Mouse (Mus musculus) left cerebral cortex, adult 18-20 months (tissue): Measurements from ENCODE around the gene Slco3a1. TPM values are rescaled to one million over a fixed set of nuclear protein-coding genes. Genes with fewer than 3 reads are reported as not detected.

ENCODE experiments used
- DNase-seq, 2 experiments: peaks; one replicate each; pipeline ENCODE4 v3.0.0; 2021 to 2022; ENCODE audit warnings: low spot score in 2 of 2, mixed read lengths in 1 of 2
- microRNA-seq, 2 experiments: library from miRNA; unstranded; fragments of <30 nt; microRNA quantifications; one replicate each; pipeline ENCODE4 v1.2.0; 2021
- total RNA-seq, 2 experiments: library from RNA; stranded (reverse); gene quantifications; 2 replicates each; pipeline ENCODE4 v1.2.3; 2021

The Slco3a1 gene
- total RNA-seq, 2 experiments from 2014 or later, result 43.2 to 47.2 TPM

- DNase-seq, result no peak
These were observed 241.1 kb downstream of the Slco3a1 start for GRCm38 (mm10) chr7:74313279-74314105.

DNA sequence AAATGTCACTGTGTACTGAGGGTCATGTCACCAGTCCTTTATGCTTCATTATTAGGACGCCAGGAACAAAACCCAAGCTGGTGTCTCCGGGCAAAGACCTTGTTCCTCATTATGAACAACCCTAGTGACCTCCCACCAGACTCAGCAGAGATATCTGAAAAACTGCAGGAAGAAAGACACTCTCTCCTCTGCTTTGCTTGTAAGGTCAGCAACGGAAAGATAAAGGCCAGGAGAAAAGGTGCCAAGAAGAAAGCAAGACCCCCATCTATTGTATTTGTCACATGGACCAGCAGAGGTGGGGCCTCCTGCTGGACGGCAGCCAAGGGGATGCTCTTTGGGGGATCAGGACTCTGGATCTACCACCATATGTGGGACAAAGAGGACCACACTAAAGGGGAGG, 243.0 kb downstream of the Slco3a1 start:
- DNase-seq, result no peak

DNA sequence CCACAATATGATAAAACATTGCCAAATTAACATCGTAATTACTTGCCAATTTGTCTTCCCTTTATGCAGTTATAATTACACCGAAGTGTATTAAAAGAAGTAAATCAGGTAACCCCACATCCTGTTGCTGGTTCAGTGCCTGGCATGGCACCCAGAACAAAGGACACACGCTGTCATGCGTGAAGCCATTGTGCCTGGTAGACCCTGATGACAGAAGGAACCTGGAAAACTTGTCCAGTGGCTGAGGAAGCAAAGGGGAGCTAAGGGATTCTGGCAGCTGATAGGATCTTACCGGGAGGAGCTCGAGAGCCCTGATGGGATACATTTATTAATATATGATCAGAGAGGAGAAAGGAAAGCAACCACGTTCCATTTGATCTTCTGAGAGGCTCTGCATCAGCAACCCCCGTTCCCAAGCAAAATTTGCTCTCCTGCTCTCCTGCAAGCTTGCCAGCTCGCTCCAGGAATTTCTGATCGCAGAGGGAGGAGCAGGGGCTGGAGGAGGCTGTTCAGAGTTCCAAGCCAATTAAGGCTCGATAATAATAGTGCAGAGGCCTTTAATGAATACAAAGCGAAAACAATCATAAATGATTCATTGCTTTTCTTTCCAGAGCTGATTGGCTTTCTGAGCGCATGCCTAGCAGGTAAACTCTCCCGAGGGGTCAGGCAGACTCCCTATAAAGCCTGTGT, 250.8 kb downstream of the Slco3a1 start:
- peak in 1 of 2 experiments; percentile 8 for DNase-seq

DNA sequence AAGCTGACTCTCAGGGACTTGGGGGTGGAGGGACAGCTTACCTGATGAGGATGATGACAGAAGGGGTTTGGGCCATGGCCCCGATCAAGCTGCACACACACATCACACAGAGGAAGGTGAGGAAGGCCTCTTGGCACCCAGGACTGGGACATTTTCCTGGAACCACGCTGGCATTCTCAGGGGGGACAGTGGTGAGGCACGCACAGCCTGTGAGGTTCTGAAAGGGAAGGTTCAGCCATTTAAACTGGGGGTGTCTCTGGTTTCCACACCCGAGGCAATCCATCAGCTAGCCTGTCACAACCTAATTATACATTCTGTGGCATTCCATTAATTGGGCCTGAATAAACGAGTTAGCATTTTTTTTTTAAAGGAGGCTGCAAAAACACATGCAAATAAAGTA, 251.5 kb downstream of the Slco3a1 start:
- no peak for DNase-seq

- no peak for DNase-seq
These were observed 268.0 kb downstream of the Slco3a1 start for GRCm38 (mm10) chr7:74286531-74286930.

DNA sequence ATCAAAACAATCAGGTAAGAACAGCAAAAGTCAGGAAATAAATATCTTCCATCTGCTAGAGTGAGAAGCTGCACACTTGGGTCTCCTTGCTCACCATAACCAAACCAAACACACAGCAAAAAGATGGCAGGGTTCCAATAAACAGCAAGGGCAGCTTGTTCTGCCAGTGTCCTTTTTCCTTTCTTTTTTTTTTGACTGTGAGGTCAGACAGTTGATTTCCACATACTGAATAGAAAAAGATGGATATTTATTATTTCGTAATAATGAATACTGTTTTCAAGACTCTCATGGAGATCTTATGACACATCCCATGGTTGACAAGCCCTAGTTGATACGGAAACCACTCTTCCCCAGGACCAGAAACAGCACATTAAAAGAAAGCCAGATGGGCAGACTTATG, 274.2 kb downstream of the Slco3a1 start:
- DNase-seq, result no peak

GRCm38 (mm10) chr7:74279356-74279755, 275.2 kb downstream of the Slco3a1 start:
- DNase-seq, result no peak

DNA sequence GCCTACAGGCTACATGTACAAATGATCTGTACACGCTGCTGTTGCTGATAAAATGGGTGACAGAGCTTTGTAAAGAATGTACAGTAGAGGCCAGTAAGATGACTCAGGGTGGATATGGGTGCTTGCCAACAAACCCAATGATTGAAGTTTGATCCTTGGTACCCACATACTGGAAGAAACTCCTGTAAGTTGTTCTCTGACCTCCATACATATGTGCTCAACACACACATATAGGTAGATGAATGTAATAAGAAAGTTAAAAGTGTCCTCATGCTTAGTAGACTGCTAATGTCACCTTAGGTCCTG, 284.5 kb downstream of the Slco3a1 start:
- DNase-seq, result no peak

DNA sequence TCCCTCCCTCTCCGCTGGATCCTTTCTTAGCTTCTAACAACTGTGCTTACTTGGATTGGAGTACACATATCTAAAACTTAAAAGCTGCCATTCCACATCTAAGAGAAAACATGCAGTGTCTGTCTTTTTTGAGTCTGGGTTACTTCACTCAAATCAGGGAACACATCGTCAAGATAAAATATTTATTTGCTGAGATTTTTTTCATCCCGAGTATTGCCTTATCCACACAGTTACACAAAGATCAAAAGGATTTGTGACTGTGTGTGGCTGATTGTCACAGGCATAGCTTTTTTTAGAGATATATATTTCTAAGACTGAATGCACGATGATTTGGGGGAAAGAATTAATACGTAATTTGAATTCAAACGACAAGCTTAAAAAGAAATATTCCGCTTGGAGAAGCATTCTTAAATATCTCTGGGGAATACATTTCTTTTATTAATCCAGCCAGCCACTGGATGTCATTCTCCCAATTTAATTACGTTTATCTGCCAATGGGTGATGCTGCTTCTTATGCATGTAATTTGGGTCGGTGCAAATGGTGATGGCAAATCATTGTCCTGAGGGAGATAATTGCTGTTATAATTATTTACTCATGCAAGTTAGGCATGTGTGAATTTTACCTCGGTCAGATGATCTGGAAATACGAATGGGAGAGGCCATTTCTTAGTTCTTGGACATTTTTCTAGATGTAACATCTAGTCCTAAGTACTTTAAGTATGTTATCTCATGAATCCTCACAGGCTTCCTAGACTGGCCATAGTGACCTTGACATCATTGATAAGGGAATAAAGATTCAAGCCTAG, 285.1 kb downstream of the Slco3a1 start:
- DNase-seq, result no peak

GRCm38 (mm10) chr7:74266511-74267168, 287.9 kb downstream of the Slco3a1 start:
- no peak for DNase-seq

GRCm38 (mm10) chr7:74256291-74256690, 298.3 kb downstream of the Slco3a1 start:
- DNase-seq, result no peak

GRCm38 (mm10) chr7:74252066-74252465, 302.5 kb downstream of the Slco3a1 start:
- DNase-seq, result no peak

DNA sequence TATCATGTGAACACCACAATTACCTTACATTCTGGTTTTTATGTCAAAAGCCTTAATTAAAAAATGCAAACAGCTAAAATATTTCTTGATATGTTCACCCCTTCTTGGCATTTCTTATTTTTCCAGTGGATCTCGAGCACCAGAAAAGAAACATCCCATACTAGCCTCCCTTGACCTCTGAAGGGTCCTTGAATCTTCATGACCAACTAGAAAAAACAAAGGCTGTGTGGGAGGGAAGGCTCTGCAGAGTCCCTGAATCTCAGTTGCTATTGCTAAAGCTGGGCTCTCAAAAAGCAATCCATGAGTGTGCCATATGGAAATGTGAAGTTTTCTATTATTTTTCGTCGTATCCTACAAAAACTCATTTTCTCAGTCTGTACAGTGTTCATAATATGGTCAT, 313.3 kb downstream of the Slco3a1 start:
- DNase-seq, result no peak

DNA sequence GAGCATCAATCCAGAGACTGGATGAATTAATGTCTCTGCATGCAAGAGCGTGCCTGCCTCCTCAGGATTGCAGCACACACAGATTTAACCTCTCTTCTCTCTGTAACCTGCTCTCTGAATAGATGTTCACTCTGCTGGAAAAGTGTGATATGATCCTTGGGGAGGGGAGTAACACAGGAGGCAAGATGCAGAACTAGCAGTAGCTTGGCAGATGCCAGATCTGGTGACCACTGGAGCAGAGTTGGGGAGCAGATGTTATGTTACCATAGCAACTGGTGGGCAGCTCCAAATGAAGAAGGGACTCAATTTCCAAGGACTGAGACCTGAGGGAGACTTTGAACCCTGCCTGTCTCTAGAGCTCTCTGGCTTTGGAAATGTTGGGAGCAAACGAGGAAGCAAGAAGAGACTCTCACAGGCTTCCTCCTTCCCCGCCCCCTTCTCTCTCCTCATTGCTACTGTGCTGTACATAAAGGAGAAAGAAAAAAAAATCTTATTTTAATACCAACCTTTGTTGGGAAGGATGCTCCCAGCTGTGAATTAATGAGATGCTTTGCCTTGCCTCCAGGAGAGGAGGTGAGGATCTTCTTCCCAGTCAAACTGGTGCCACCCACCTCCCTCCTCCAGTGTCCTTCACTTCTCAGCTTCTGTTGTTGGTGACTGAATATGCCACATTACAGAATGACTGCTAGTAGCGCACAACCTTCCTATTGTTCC, 314.0 kb downstream of the Slco3a1 start:
- no peak for DNase-seq

Small RNA genes within 50 kb of the gene (microRNA-seq; reads per million reads assigned to microRNA genes)
- gene Gm27459, result 0 reads per million in 2 experiments
